Mouse (Mus musculus): Measurements from ENCODE around the gene Srsf10. TPM values are rescaled to one million over a fixed set of nuclear protein-coding genes. Genes with fewer than 3 reads are reported as not detected.

The Srsf10 gene
- polyA plus RNA-seq (2015; fragmentation: Nextera tagmentation; extraction: Ambion mirVana): 245 and 264 TPM in 2 replicates

GRCm38 (mm10) chr4:135855536-135856222, at the start of gene Srsf10:
TSS of gene Srsf10 (plus strand) at chr4:135855747.
- peak within 1 kb of the TSS; percentile 89 for H3K4me2 ChIP-seq (ENCODE audit: low read depth, low read length)
- no peaks in the 10 kb centered on the region for H3K27me3 ChIP-seq (ENCODE audit: control insufficient read depth, insufficient read depth, low read depth, low read length)
- no peaks in the 10 kb centered on the region for H3K9me3 ChIP-seq (ENCODE audit: control insufficient read depth, low read length)
- peak within 1 kb of the TSS; percentile 99 for H3K27ac ChIP-seq (ENCODE audit: low read length)
- H3K36me3 ChIP-seq (ENCODE audit: control insufficient read depth, insufficient read depth, low read length): no peaks in the 10 kb centered on the region
- H3K4me3 ChIP-seq (ENCODE audit: low read length): peak within 1 kb of the TSS; percentile 91
- ATAC-seq (ENCODE audit: low read depth): peak; percentile 96
- peak within 1 kb of the TSS; percentile 95 for H3K9ac ChIP-seq (ENCODE audit: low read length)
- H3K4me1 ChIP-seq (replicated peaks; ENCODE audit: control insufficient read depth, insufficient read depth, low read length): peaks cover 30% of the 10 kb centered on the region
- WGBS: 0% methylated on average over 66 of the region's 67 CpGs

- 69% methylated on average over 7 of the region's 7 CpGs for WGBS
- H3K36me3 ChIP-seq (ENCODE audit: control insufficient read depth, insufficient read depth, low read length): no peaks in the 10 kb centered on the region
- no peaks in the 10 kb centered on the region for H3K4me1 ChIP-seq (replicated peaks; ENCODE audit: control insufficient read depth, insufficient read depth, low read length)
- H3K4me3 ChIP-seq (ENCODE audit: low read length): no peak overlapping the region
- no peak overlapping the region for H3K27ac ChIP-seq (ENCODE audit: low read length)
- H3K27me3 ChIP-seq (ENCODE audit: control insufficient read depth, insufficient read depth, low read depth, low read length): no peaks in the 10 kb centered on the region
- H3K9me3 ChIP-seq (ENCODE audit: control insufficient read depth, low read length): no peaks in the 10 kb centered on the region
- no peak overlapping the region for H3K9ac ChIP-seq (ENCODE audit: low read length)
- ATAC-seq (ENCODE audit: low read depth): no peak
- H3K4me2 ChIP-seq (ENCODE audit: low read depth, low read length): no peak overlapping the region
These were observed 40.7 kb upstream of the Srsf10 start for GRCm38 (mm10) chr4:135814896-135815295.

GRCm38 (mm10) chr4:135816905-135817622, 38.5 kb upstream of the Srsf10 start:
- Histone ChIP-seq H3K9ac (ENCODE audit: low read length) (no peak overlapping the region), H3K36me3 (ENCODE audit: control insufficient read depth, insufficient read depth, low read length) (no peaks in the 10 kb centered on the region), H3K27me3 (ENCODE audit: control insufficient read depth, insufficient read depth, low read depth, low read length) (no peaks in the 10 kb centered on the region), H3K4me1 (replicated peaks; ENCODE audit: control insufficient read depth, insufficient read depth, low read length) (no peaks in the 10 kb centered on the region), H3K4me2 (ENCODE audit: low read depth, low read length) (no peak overlapping the region), H3K27ac (ENCODE audit: low read length) (no peak overlapping the region), H3K9me3 (ENCODE audit: control insufficient read depth, low read length) (no peaks in the 10 kb centered on the region), H3K4me3 (ENCODE audit: low read length) (no peak overlapping the region)
- WGBS: 30% methylated on average over 12 of the region's 12 CpGs
- ATAC-seq (ENCODE audit: low read depth): no peak

GRCm38 (mm10) chr4:135818366-135818765, 37.2 kb upstream of the Srsf10 start:
- WGBS: 78% methylated on average over 3 of the region's 3 CpGs

GRCm38 (mm10) chr4:135819826-135820526, 35.6 kb upstream of the Srsf10 start:
- Histone ChIP-seq H3K27me3 (ENCODE audit: control insufficient read depth, insufficient read depth, low read depth, low read length) (no peaks in the 10 kb centered on the region), H3K4me1 (replicated peaks; ENCODE audit: control insufficient read depth, insufficient read depth, low read length) (no peaks in the 10 kb centered on the region), H3K9me3 (ENCODE audit: control insufficient read depth, low read length) (no peaks in the 10 kb centered on the region), H3K36me3 (ENCODE audit: control insufficient read depth, insufficient read depth, low read length) (no peaks in the 10 kb centered on the region), H3K4me3 (ENCODE audit: low read length) (no peak overlapping the region), H3K27ac (ENCODE audit: low read length) (peak overlapping the region; percentile 67), H3K4me2 (ENCODE audit: low read depth, low read length) (no peak overlapping the region), H3K9ac (ENCODE audit: low read length) (no peak overlapping the region)
- ATAC-seq (ENCODE audit: low read depth): no peak; the same call in 1 of the 2 replicates
- WGBS: 44% methylated on average over 17 of the region's 17 CpGs

More at GRCm38 (mm10) chr4:135818366-135818765, 37.2 kb upstream of the Srsf10 start:
- H3K27me3 ChIP-seq (ENCODE audit: control insufficient read depth, insufficient read depth, low read depth, low read length): no peaks in the 10 kb centered on the region
- H3K4me3 ChIP-seq (ENCODE audit: low read length): no peak overlapping the region
- no peak for ATAC-seq (ENCODE audit: low read depth)
- no peaks in the 10 kb centered on the region for H3K4me1 ChIP-seq (replicated peaks; ENCODE audit: control insufficient read depth, insufficient read depth, low read length)
- no peak overlapping the region for H3K27ac ChIP-seq (ENCODE audit: low read length)
- no peaks in the 10 kb centered on the region for H3K36me3 ChIP-seq (ENCODE audit: control insufficient read depth, insufficient read depth, low read length)
- H3K4me2 ChIP-seq (ENCODE audit: low read depth, low read length): no peak overlapping the region
- H3K9me3 ChIP-seq (ENCODE audit: control insufficient read depth, low read length): no peaks in the 10 kb centered on the region
- H3K9ac ChIP-seq (ENCODE audit: low read length): no peak overlapping the region

GRCm38 (mm10) chr4:135821772-135822171, 33.8 kb upstream of the Srsf10 start:
- H3K27ac ChIP-seq (ENCODE audit: low read length): no peak overlapping the region
- no peaks in the 10 kb centered on the region for H3K9me3 ChIP-seq (ENCODE audit: control insufficient read depth, low read length)
- H3K4me2 ChIP-seq (ENCODE audit: low read depth, low read length): no peak overlapping the region
- no peak overlapping the region for H3K9ac ChIP-seq (ENCODE audit: low read length)
- H3K4me3 ChIP-seq (ENCODE audit: low read length): no peak overlapping the region
- 86% methylated on average over 4 of the region's 4 CpGs for WGBS
- no peak for ATAC-seq (ENCODE audit: low read depth)
- no peaks in the 10 kb centered on the region for H3K4me1 ChIP-seq (replicated peaks; ENCODE audit: control insufficient read depth, insufficient read depth, low read length)
- H3K27me3 ChIP-seq (ENCODE audit: control insufficient read depth, insufficient read depth, low read depth, low read length): no peaks in the 10 kb centered on the region
- H3K36me3 ChIP-seq (ENCODE audit: control insufficient read depth, insufficient read depth, low read length): no peaks in the 10 kb centered on the region

- H3K4me1 ChIP-seq (replicated peaks; ENCODE audit: control insufficient read depth, insufficient read depth, low read length): no peaks in the 10 kb centered on the region; the same call in 1 of the 2 replicates
These were observed 32.2 kb upstream of the Srsf10 start for GRCm38 (mm10) chr4:135823298-135823697.

GRCm38 (mm10) chr4:135824254-135824653, 31.3 kb upstream of the Srsf10 start:
- H3K9ac ChIP-seq (ENCODE audit: low read length): no peak overlapping the region
- WGBS: 46% methylated on average over 8 of the region's 8 CpGs
- H3K9me3 ChIP-seq (ENCODE audit: control insufficient read depth, low read length): no peaks in the 10 kb centered on the region
- H3K4me1 ChIP-seq (replicated peaks; ENCODE audit: control insufficient read depth, insufficient read depth, low read length): peaks cover 5% of the 10 kb centered on the region
- H3K4me2 ChIP-seq (ENCODE audit: low read depth, low read length): no peak overlapping the region
- ATAC-seq (ENCODE audit: low read depth): no peak
- H3K36me3 ChIP-seq (ENCODE audit: control insufficient read depth, insufficient read depth, low read length): no peaks in the 10 kb centered on the region
- no peaks in the 10 kb centered on the region for H3K27me3 ChIP-seq (ENCODE audit: control insufficient read depth, insufficient read depth, low read depth, low read length)
- H3K27ac ChIP-seq (ENCODE audit: low read length): no peak overlapping the region
- no peak overlapping the region for H3K4me3 ChIP-seq (ENCODE audit: low read length)

More at GRCm38 (mm10) chr4:135823298-135823697, 32.2 kb upstream of the Srsf10 start:
- Histone ChIP-seq H3K27me3 (ENCODE audit: control insufficient read depth, insufficient read depth, low read depth, low read length) (no peaks in the 10 kb centered on the region), H3K4me3 (ENCODE audit: low read length) (no peak overlapping the region), H3K36me3 (ENCODE audit: control insufficient read depth, insufficient read depth, low read length) (no peaks in the 10 kb centered on the region), H3K9me3 (ENCODE audit: control insufficient read depth, low read length) (no peaks in the 10 kb centered on the region), H3K27ac (ENCODE audit: low read length) (no peak overlapping the region), H3K9ac (ENCODE audit: low read length) (no peak overlapping the region), H3K4me2 (ENCODE audit: low read depth, low read length) (no peak overlapping the region)
- 58% methylated on average over 2 of the region's 2 CpGs for WGBS
- ATAC-seq (ENCODE audit: low read depth): no peak

- Histone ChIP-seq H3K27ac (ENCODE audit: low read length) (peak overlapping the region; percentile 96), H3K4me1 (replicated peaks; ENCODE audit: control insufficient read depth, insufficient read depth, low read length) (peaks cover 15% of the 10 kb centered on the region), H3K27me3 (ENCODE audit: control insufficient read depth, insufficient read depth, low read depth, low read length) (no peaks in the 10 kb centered on the region), H3K36me3 (ENCODE audit: control insufficient read depth, insufficient read depth, low read length) (no peaks in the 10 kb centered on the region), H3K4me3 (ENCODE audit: low read length) (no peak overlapping the region), H3K9me3 (ENCODE audit: control insufficient read depth, low read length) (no peaks in the 10 kb centered on the region), H3K9ac (ENCODE audit: low read length) (0 out of 2 replicates have a peak overlapping the region, but pooled peaks have one; percentile 2), H3K4me2 (ENCODE audit: low read depth, low read length) (peak overlapping the region; percentile 40)
- peak; percentile 87 for ATAC-seq (ENCODE audit: low read depth)
- WGBS: 9% methylated on average over 11 of the region's 11 CpGs
These were observed 27.1 kb upstream of the Srsf10 start for GRCm38 (mm10) chr4:135828491-135828890.
